Mouse (Mus musculus): ENCODE results near the gene Rufy2.

- TF ChIP-seq POLR2A (IDR thresholded peaks at IDR 0.05; ENCODE audit: borderline replicate concordance, low read depth, low read length): no peak
- TF ChIP-seq CTCF (IDR thresholded peaks at IDR 0.05; ENCODE audit: low read depth, low read length): no peak
These were observed 48.4 kb downstream of the Rufy2 start for GRCm38 (mm10) chr10:63028396-63028795.

Data from bone marrow macrophage, adult 2 months (primary cell).